Mouse (Mus musculus): Measurements from ENCODE around the gene 2310046K23Rik. TPM values are rescaled to one million over a fixed set of nuclear protein-coding genes. Genes with fewer than 3 reads are reported as not detected.
A peak's percentile ranks its signal among the peaks of the same experiment; 100 is the strongest.

Gene 2310046K23Rik
- total and polyA plus RNA-seq, 3 experiments = not detected

- Histone ChIP-seq H3K4me3 (ENCODE audit: control insufficient read depth in 1 of 2, insufficient read depth in 1 of 2, low read depth in 2 of 2, low read length in 2 of 2) (no peak overlapping the region), H3K9ac (ENCODE audit: control insufficient read depth, low read depth, low read length, poor library complexity, severe bottlenecking) (no peak overlapping the region), H3K9me3 (replicated peaks; ENCODE audit: insufficient read depth, low read length) (no peaks in the 10 kb centered on the region), H3K27me3 (ENCODE audit: control insufficient read depth in 1 of 2, insufficient read depth in 2 of 2, low read length in 2 of 2) (no peaks in the 10 kb centered on the region), H3K36me3 (ENCODE audit: control insufficient read depth in 1 of 2, insufficient read depth in 2 of 2, low read length in 2 of 2) (no peaks in the 10 kb centered on the region), H3K27ac (ENCODE audit: control insufficient read depth, low read depth, low read length) (no peak overlapping the region), H3K4me1 (ENCODE audit: control insufficient read depth in 1 of 2, insufficient read depth in 2 of 2, low read length in 2 of 2) (no peaks in the 10 kb centered on the region), H3K79me2 (ENCODE audit: control insufficient read depth, insufficient read depth, low read length, poor library complexity) (no peaks in the 10 kb centered on the region)
- no peak for TF ChIP-seq KAT2A (conservative IDR thresholded peaks at IDR 0.05; ENCODE audit: low read depth, low read length)
- no peak for TF ChIP-seq GATA1 (IDR thresholded peaks at IDR 0.05; ENCODE audit: low read depth, low read length)
- TF ChIP-seq CHD1 (IDR thresholded peaks at IDR 0.05; ENCODE audit: low read depth, low read length) = no peak
- no peak for TF ChIP-seq EP300 (IDR thresholded peaks at IDR 0.05; ENCODE audit: low read depth in 1 of 2, low read length in 2 of 2)
- TF ChIP-seq POLR2A (IDR thresholded peaks at IDR 0.05; ENCODE audit: control insufficient read depth in 1 of 2, insufficient read depth in 1 of 2, low read depth in 1 of 2, low read length in 2 of 2, poor library complexity in 1 of 2) = no peak
- no peak for TF ChIP-seq ZKSCAN1 (IDR thresholded peaks at IDR 0.05; ENCODE audit: low read depth, low read length)
- TF ChIP-seq TBP (IDR thresholded peaks at IDR 0.05; ENCODE audit: low read depth, low read length) = no peak
- no peak for TF ChIP-seq POLR2AphosphoS5 (IDR thresholded peaks at IDR 0.05; ENCODE audit: borderline replicate concordance, low read depth, low read length)
- DNase-seq (ENCODE audit: low read depth, low spot score) = no peak
Measured at GRCm38 (mm10) chr3:92565418-92565817, 31.1 kb upstream of the 2310046K23Rik start.

GRCm38 (mm10) chr3:92512325-92512724 lies 22.0 kb downstream of the 2310046K23Rik start:
- Histone ChIP-seq H3K27me3 (ENCODE audit: control insufficient read depth in 1 of 2, insufficient read depth in 2 of 2, low read length in 2 of 2) (no peaks in the 10 kb centered on the region), H3K4me1 (ENCODE audit: control insufficient read depth in 1 of 2, insufficient read depth in 2 of 2, low read length in 2 of 2) (no peaks in the 10 kb centered on the region), H3K36me3 (ENCODE audit: control insufficient read depth in 1 of 2, insufficient read depth in 2 of 2, low read length in 2 of 2) (no peaks in the 10 kb centered on the region), H3K9me3 (replicated peaks; ENCODE audit: insufficient read depth, low read length) (no peaks in the 10 kb centered on the region), H3K27ac (ENCODE audit: control insufficient read depth, low read depth, low read length) (no peak overlapping the region), H3K79me2 (ENCODE audit: control insufficient read depth, insufficient read depth, low read length, poor library complexity) (no peaks in the 10 kb centered on the region), H3K4me3 (ENCODE audit: control insufficient read depth in 1 of 2, insufficient read depth in 1 of 2, low read depth in 2 of 2, low read length in 2 of 2) (no peak overlapping the region), H3K9ac (ENCODE audit: control insufficient read depth, low read depth, low read length, poor library complexity, severe bottlenecking) (no peak overlapping the region)
- no peak for TF ChIP-seq MAX (IDR thresholded peaks at IDR 0.05; ENCODE audit: low read length)
- peak in 1 of 3 experiments; percentile 2; a peak in 1 of 6 replicates for TF ChIP-seq CTCF (IDR thresholded peaks at IDR 0.05 in 2 of 3, conservative IDR thresholded peaks at IDR 0.05 in 1 of 3; ENCODE audit: control insufficient read depth in 1 of 3, insufficient read depth in 1 of 3, low read depth in 2 of 3, low read length in 3 of 3, poor library complexity in 1 of 3, severe bottlenecking in 1 of 3)
- no peak for DNase-seq (ENCODE audit: low read depth, low spot score)

- no peaks in the 10 kb centered on the region for H3K36me3 ChIP-seq (ENCODE audit: control insufficient read depth in 1 of 2, insufficient read depth in 2 of 2, low read length in 2 of 2)
- H3K9me3 ChIP-seq (replicated peaks; ENCODE audit: insufficient read depth, low read length) = no peaks in the 10 kb centered on the region
- H3K4me3 ChIP-seq (ENCODE audit: control insufficient read depth in 1 of 2, insufficient read depth in 1 of 2, low read depth in 2 of 2, low read length in 2 of 2) = no peak overlapping the region
- H3K27me3 ChIP-seq (ENCODE audit: control insufficient read depth in 1 of 2, insufficient read depth in 2 of 2, low read length in 2 of 2) = no peaks in the 10 kb centered on the region
- H3K27ac ChIP-seq (ENCODE audit: control insufficient read depth, low read depth, low read length) = no peak overlapping the region
- no peak overlapping the region for H3K9ac ChIP-seq (ENCODE audit: control insufficient read depth, low read depth, low read length, poor library complexity, severe bottlenecking)
- no peak for DNase-seq (ENCODE audit: low read depth, low spot score)
- no peaks in the 10 kb centered on the region for H3K79me2 ChIP-seq (ENCODE audit: control insufficient read depth, insufficient read depth, low read length, poor library complexity)
- no peaks in the 10 kb centered on the region for H3K4me1 ChIP-seq (ENCODE audit: control insufficient read depth in 1 of 2, insufficient read depth in 2 of 2, low read length in 2 of 2)
- TF ChIP-seq USF1 (IDR thresholded peaks at IDR 0.05; ENCODE audit: low read depth, low read length) = no peak
- no peak for TF ChIP-seq MYC (IDR thresholded peaks at IDR 0.05; ENCODE audit: low read depth, low read length)
- no peak for TF ChIP-seq EP300 (IDR thresholded peaks at IDR 0.05; ENCODE audit: low read depth in 1 of 2, low read length in 2 of 2)
- TF ChIP-seq MAFK (IDR thresholded peaks at IDR 0.05; ENCODE audit: borderline replicate concordance, low read depth, low read length) = no peak
- TF ChIP-seq HCFC1 (IDR thresholded peaks at IDR 0.05; ENCODE audit: low read depth, low read length) = no peak
- TF ChIP-seq ELF1 (IDR thresholded peaks at IDR 0.05; ENCODE audit: low read depth, low read length) = no peak
- no peak for TF ChIP-seq BHLHE40 (IDR thresholded peaks at IDR 0.05; ENCODE audit: borderline replicate concordance, low read depth, low read length)
- TF ChIP-seq ZNF384 (IDR thresholded peaks at IDR 0.05; ENCODE audit: low read depth, low read length) = no peak
- no peak for TF ChIP-seq GABPA (IDR thresholded peaks at IDR 0.05; ENCODE audit: low read depth, low read length)
- TF ChIP-seq SIN3A (IDR thresholded peaks at IDR 0.05; ENCODE audit: low read length) = no peak
- no peak for TF ChIP-seq JUND (IDR thresholded peaks at IDR 0.05; ENCODE audit: low read depth, low read length)
- TF ChIP-seq UBTF (IDR thresholded peaks at IDR 0.05; ENCODE audit: borderline replicate concordance, insufficient read depth, low read depth, low read length) = no peak
- TF ChIP-seq KAT2A (conservative IDR thresholded peaks at IDR 0.05; ENCODE audit: low read depth, low read length) = no peak
Measured at GRCm38 (mm10) chr3:92510786-92511185, 23.5 kb downstream of the 2310046K23Rik start.

Data from MEL (cell line).